Mouse (Mus musculus) neural tube, embryonic 10.5 days (tissue): ENCODE measurements around the gene Carnmt1.

ENCODE experiments used
- DNase-seq: peaks from one replicate; pipeline ENCODE4 v3.0.0-alpha.2; 2017; ENCODE audit warnings: low spot score; ENCODE audit errors: extremely low spot score

The Carnmt1 gene

DNA sequence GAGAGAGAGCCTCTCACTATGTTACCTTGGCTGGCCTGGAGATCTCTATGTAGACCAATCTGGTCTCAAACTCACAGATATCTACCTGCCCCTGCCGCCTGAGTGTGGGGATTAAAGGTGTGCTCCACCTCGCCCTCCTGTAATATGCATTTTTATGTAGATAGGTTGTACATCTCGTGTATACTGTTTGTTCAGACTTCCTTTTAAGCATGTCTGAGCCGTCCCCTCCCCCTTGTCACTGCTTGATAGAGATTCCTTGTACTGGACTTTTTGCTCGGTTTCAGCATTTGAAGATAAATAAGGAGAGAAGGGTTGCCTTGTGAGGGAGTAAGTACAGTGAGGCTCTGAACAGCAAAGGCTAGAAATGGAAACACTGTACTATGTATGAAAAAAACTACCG is 17.5 kb upstream of the Carnmt1 start:
- no peak for DNase-seq

- no peak for DNase-seq
These were observed 16.2 kb upstream of the Carnmt1 start for GRCm38 (mm10) chr19:18654330-18654729.

- DNase-seq, result no peak
These were observed 15.6 kb upstream of the Carnmt1 start for GRCm38 (mm10) chr19:18654984-18655383.

DNA sequence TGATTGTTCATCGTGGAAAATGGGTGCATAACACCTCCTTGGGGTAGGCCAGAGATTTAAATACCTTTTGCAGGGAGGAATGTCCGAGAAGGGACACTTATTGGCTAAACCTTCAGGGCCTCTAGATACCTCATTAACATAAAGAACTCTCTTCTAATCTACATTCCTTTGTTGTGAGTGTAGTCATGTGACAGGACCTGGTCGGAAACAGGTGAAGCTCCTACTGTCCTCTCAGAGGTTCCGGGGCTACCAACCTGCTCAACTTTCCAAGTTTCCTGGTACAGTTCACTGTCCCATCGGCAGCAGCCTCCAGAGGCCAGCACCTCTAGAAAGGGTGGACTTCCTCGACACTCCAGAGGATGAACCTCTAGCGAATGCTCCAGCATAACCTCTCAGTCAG is 14.6 kb upstream of the Carnmt1 start:
- DNase-seq, result no peak

DNA sequence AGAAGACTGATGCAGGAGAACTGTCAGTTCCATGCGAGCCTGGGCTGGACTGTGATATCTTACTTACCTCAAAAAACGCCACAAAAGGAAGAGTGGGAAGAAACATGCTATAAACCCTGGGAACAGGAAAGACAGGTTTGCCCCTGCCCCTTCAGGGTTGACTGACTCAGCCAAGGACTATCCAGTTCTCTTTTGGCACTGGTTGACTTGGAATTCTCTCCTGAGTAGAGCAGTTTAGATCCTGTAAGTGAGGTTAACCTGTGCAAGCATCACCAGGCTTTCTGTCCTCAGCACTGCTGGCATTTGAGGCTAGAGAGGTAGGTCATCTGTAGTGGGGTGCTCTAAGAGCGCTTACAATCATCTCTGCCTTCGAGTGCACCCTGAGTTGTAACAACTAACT is 12.1 kb upstream of the Carnmt1 start:
- DNase-seq, result no peak

DNA sequence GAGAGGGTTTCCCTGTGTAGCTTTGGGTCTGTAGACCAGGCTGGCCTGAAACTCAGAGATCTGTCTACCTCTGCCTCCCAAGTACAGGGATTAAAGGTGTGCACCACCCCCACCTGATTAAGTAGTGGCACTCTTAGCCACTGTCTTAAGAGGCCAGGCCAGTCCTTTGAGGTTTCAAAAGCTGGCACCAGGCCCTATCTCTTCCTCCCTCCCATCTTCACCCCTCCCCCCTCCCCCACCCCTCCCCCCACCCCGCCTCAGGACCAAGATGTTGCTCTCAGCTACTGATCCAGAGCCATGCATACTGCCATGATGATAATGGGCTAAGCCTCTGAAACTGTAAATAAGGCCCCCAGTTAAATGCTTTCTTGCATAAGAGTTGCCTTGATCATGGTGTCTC is 11.2 kb upstream of the Carnmt1 start:
- no peak for DNase-seq

DNA sequence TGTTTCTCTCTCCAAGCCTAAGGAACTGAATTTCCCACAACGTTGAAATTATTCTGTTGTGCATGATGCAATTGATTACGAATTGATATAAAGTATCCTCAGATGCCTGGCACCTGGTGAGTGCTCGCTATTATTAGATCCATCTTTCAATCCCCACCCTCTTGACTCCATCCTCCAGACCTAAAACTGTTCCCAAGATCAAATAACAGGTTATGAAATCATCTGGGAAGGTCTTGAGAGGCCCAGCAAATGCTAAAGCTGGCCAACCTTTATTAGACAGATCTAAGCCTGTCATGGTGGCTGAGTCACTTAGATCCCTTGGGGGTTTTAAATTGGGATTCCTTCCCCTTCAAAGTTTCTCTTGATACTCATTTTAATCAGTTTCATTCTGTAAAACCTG is 10.1 kb upstream of the Carnmt1 start:
- no peak for DNase-seq

- DNase-seq, result no peak
These were observed 8.9 kb upstream of the Carnmt1 start for GRCm38 (mm10) chr19:18661683-18662082.

- DNase-seq, result no peak
These were observed 6.7 kb upstream of the Carnmt1 start for GRCm38 (mm10) chr19:18663904-18664303.

DNA sequence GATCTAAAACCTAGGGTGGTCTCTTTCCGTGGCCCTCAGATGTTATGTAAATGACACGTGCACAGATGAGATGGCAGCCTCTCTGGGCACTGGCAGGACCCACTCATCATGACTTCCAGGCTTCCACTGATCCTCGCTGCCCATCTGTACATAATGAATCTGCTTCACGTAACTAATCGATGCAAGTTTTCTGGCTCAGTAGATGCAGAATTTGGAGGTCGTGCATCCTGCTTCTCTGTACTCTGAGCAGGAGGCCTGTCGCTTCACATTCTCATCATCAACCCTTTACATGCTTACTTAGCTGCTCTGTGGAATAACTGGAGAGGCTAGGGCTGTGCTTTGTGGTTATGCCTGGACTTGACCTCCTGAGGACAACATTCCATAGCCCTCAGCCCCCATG is 3.6 kb upstream of the Carnmt1 start:
- DNase-seq, result no peak

- DNase-seq, result no peak
These were observed 1.0 kb upstream of the Carnmt1 start for GRCm38 (mm10) chr19:18669551-18669950.

DNA sequence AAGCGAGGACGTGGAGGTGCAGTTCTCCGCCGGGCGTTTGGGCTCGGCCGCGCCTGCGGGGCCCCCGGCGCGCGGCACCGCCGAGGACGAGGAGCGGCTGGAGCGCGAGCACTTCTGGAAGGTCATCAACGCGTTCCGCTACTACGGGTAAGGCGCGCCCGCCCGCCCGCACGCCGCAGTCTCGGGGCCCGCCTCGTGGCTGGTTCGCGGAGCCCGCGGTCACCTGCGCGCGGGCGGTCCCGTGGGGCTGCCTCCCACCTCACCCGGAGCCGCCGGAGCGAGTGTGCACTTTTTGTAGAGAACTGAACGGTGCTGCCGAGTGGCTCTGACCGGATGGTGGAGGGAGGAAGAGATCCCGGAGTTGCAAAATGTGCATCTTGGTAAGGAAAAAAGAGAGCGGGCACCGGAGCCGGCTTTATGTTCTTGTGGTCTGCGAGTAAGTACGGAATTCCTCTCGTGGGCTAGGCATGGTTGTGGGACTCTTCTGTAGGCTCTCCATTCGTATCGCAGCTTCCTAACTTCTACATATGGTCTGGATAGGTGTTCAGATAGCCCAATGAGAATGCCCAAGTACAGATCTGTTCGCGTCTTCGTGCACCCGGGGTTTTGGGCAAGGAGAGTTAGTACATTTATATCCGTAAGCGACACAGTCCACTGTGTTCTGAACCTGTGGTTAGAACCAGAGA is 635 bp downstream of the Carnmt1 start:
- DNase-seq, result peak; percentile 73

DNA sequence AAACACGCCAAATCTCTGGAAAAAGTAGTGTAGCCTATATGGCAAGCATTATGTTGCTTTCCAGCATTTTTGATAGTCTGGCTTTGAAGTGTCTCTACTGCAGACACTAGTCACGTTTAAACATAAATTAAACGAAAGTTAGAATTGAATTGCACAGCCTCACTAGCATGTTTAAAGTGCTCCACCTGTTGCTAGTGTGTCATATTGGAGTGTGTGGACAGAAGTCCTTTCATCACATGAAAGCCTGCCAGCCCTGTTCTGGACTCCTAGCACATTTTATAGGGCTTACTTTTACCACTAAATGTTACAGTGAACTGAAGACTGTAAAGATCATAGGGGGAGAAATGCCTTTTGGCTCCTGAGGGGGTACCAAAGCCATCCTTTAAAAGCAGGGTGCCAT is 1.9 kb downstream of the Carnmt1 start:
- no peak for DNase-seq

DNA sequence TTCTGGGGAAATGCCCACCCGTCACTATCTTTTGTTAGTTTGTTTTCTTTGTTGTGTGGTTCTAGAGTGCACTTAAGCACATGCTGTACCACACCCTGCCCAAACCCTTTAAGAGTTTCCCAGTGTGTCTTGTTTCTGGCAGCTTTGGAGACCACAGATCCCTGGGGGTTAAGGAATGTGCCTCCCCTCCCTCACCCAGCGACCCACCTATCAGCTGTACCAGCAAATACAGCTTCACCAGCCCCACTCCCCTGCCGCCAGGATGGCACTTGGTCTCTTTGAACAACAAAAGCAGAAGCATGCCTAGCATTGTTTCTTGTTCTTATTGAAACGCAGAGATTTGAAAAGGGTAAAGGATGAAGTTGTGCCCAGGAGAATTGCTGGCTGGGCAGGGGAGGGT is 2.6 kb downstream of the Carnmt1 start:
- DNase-seq, result no peak

GRCm38 (mm10) chr19:18682142-18682541 is 11.6 kb downstream of the Carnmt1 start:
- no peak for DNase-seq

DNA sequence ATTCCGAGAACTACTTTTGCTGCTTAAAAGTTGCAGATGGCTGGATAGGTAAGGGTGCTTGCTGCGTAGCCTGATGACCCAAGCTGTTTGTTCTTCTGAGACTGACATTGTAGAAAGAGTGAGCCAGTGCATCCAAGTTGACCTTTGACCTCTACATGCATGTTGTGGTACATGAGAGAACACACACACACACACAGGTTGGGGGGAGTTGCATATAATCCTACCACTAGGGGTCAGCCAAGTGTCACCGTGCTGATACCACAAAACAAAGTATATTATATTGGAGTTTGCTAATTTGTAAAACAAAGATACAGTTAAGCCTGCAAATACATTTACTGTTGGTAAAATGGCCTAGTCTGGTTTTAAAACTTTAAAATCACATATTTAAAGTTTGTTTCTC is 17.0 kb downstream of the Carnmt1 start:
- no peak for DNase-seq

- DNase-seq, result no peak
These were observed 21.6 kb downstream of the Carnmt1 start for GRCm38 (mm10) chr19:18692176-18692575.

DNA sequence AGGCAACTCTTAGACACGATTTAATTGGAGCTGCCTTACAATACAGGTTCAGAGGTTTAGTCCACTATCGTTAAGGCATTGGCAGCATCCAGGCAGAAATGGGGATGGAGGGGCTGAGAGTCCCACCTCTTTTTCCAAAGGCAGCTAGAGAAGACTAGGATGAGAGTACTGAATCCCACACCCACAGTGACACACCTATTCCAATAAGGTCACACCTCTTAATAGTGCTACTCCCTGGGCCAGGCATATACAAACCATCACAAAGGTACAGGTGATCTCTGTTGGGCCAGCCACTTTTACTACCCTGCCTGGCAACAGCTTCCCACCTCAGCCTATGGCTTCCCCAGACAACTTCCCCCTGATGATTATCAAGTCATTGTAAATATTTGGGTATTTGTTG is 22.2 kb downstream of the Carnmt1 start:
- DNase-seq, result no peak

DNA sequence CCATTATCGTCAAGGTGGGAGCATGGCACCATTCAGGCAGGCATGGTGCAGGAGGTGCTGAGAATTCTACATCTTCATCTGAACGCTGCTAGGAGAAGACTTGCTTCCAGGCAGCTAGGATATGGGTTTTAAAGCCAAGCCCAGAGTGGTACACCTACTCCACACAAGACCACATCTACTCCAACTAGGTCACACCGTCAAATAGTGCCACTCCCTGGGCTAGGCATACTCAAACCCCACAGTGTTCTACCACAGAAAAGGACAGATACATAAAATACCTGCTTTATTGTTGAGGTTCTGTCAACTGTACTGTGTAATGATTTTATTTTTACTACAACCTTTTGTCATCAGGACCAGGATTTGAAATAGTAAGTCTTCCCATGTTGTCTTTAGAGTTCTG is 24.6 kb downstream of the Carnmt1 start:
- no peak for DNase-seq

DNA sequence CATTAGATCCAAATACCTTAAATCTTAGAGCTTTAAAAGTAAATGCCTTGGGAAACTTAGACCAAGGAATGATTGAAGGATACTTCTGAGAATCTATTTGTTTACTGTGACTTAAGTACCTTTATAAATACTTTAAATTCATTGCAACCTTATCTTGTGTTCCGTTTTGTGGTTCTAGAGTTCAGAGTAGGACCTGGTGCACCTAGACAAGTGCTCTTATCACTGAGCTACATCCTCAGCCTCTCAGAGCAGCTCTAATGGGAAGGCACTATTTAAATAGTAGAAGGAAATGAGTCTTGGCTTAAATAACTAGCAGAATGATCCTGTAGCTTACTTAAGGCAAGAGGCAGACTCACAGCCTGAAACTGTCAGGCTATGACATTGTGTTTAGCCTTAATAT is 25.0 kb downstream of the Carnmt1 start:
- DNase-seq, result no peak

- DNase-seq, result no peak
These were observed 37.5 kb downstream of the Carnmt1 start for GRCm38 (mm10) chr19:18708101-18708500.

DNA sequence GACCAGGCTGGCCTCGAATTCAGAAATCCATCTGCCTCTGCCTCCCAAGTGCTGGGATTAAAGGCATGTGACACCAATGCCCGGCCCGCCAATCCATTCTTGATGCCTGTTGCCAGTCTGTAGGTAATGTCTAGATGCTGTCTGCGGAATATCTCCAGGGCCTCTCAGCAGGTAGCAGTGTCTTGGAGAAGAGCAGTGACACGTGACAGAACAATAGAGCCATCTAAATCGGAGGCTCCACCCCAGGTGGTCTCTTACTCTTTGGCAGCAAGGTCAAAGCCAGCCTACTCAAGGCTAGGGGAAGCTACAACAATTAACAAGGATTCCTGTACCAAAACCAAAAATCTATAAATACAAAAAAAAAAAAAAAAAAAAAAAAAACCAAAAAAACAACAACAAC is 40.3 kb downstream of the Carnmt1 start:
- DNase-seq, result no peak

- no peak for DNase-seq
These were observed 41.0 kb downstream of the Carnmt1 start for GRCm38 (mm10) chr19:18711589-18711988.
